Mouse (Mus musculus) spleen, adult 2 months (tissue): ENCODE measurements around the gene Grm1.

Experiments
- CTCF ChIP-seq: fragments of 200-500 bp; IDR thresholded peaks from 2 replicates; pipeline ENCODE4 v1.5.1; 2011; ENCODE audit warnings: mild to moderate bottlenecking, inconsistent platforms; ENCODE audit not compliant: insufficient read depth, insufficient read length, insufficient replicate concordance; ENCODE audit errors: extremely low read depth
- POLR2A ChIP-seq: fragments of 200-500 bp; IDR thresholded peaks from 2 replicates; pipeline ENCODE4 v1.6.1; 2011; ENCODE audit warnings: low read depth, low read length, inconsistent platforms

GRCm38 (mm10) chr10:10935806-10936205 is 146.3 kb downstream of the Grm1 start:
- TF ChIP-seq POLR2A (no peak), CTCF (no peak)
